Mouse (Mus musculus) heart, embryonic 12.5 days (tissue): Measurements from ENCODE around the gene Unc13b. TPM values are rescaled to one million over a fixed set of nuclear protein-coding genes. Genes with fewer than 3 reads are reported as not detected.

Experiments used
- ATAC-seq: fragments of 200-750 bp; cut with Nextera tagmentation; 2 replicates; pipeline ENCODE4 v1.8.0; 2017; ENCODE audit warnings: moderate TSS enrichment, moderate library complexity; ENCODE audit not compliant: insufficient number of reproducible peaks, low FRiP score
- H3K27ac ChIP-seq: fragments of 300-500 bp; sonication (generic); 2 replicates; pipeline ENCODE4 v1.5.1; 2016; ENCODE audit warnings: mild to moderate bottlenecking, moderate library complexity; ENCODE audit not compliant: poor library complexity, severe bottlenecking
- H3K27me3 ChIP-seq: fragments of 300-500 bp; sonication (generic); replicated peaks from 2 replicates; pipeline ENCODE4 v1.6.1; 2016; ENCODE audit warnings: mild to moderate bottlenecking, moderate library complexity
- H3K36me3 ChIP-seq: fragments of 300-500 bp; sonication (generic); 2 replicates; pipeline ENCODE4 v1.6.1; 2016; ENCODE audit warnings: mild to moderate bottlenecking, moderate library complexity
- H3K4me1 ChIP-seq: fragments of 300-500 bp; sonication (generic); replicated peaks from 2 replicates; pipeline ENCODE4 v1.6.1; 2016; ENCODE audit warnings: mild to moderate bottlenecking
- H3K4me2 ChIP-seq: fragments of 300-500 bp; sonication (generic); 2 replicates; pipeline ENCODE4 v1.6.1; 2016; ENCODE audit warnings: mild to moderate bottlenecking, moderate library complexity
- H3K4me3 ChIP-seq: fragments of 300-500 bp; sonication (generic); 2 replicates; pipeline ENCODE4 v1.5.1; 2016; ENCODE audit warnings: mild to moderate bottlenecking
- H3K9ac ChIP-seq: fragments of 300-500 bp; sonication (generic); 2 replicates; pipeline ENCODE4 v1.6.1; 2016; ENCODE audit warnings: mild to moderate bottlenecking, moderate library complexity
- H3K9me3 ChIP-seq: fragments of 300-500 bp; sonication (generic); replicated peaks from 2 replicates; pipeline ENCODE4 v1.6.1; 2016; ENCODE audit warnings: mild to moderate bottlenecking, moderate library complexity
- WGBS: fragments of 180-500 bp; shearing (Covaris S2); methylation state at CpG from one replicate; pipeline ENCODE4 v1.1.7; 2016; 5-methylcytosine and 5-hydroxymethylcytosine counted together
- polyA plus RNA-seq: library from polyadenylated mRNA; unstranded; fragments of >200 nt; fragmentation: Nextera tagmentation; extraction: Ambion mirVana; gene quantifications from 2 replicates; pipeline ENCODE4 v1.2.1, GENCODE M21; 2016

Gene Unc13b
- polyA plus RNA-seq, 1 experiment from 2014 or later, result 15.1 TPM

GRCm38 (mm10) chr4:43182474-43183168 lies 123.9 kb downstream of the Unc13b start:
- Histone ChIP-seq H3K27me3 (no peaks in the 10 kb centered on the region), H3K4me2 (no peak overlapping the region), H3K27ac (no peak overlapping the region), H3K9ac (no peak overlapping the region), H3K36me3 (peaks cover 9% of the 10 kb centered on the region; the same call in 1 of the 2 replicates), H3K9me3 (no peaks in the 10 kb centered on the region), H3K4me1 (no peaks in the 10 kb centered on the region), H3K4me3 (no peak overlapping the region)
- 88% methylated on average over 8 of the region's 8 CpGs for WGBS
- ATAC-seq, result no peak

- no peak overlapping the region for H3K4me2 ChIP-seq
- peaks cover 6% of the 10 kb centered on the region; the same call in 1 of the 2 replicates for H3K36me3 ChIP-seq
- H3K9ac ChIP-seq, result no peak overlapping the region
- no peaks in the 10 kb centered on the region for H3K9me3 ChIP-seq
- no peak overlapping the region for H3K4me3 ChIP-seq
- WGBS, result 59% methylated on average over 2 of the region's 2 CpGs
- no peak overlapping the region for H3K27ac ChIP-seq
- H3K4me1 ChIP-seq, result no peaks in the 10 kb centered on the region
- no peaks in the 10 kb centered on the region for H3K27me3 ChIP-seq
- no peak for ATAC-seq
These were observed 128.7 kb downstream of the Unc13b start for GRCm38 (mm10) chr4:43187439-43187838.

GRCm38 (mm10) chr4:43189381-43189780 lies 130.6 kb downstream of the Unc13b start:
- WGBS, result 78% methylated on average over 5 of the region's 5 CpGs
- no peaks in the 10 kb centered on the region for H3K4me1 ChIP-seq
- no peak for ATAC-seq
- H3K27me3 ChIP-seq, result no peaks in the 10 kb centered on the region
- H3K4me2 ChIP-seq, result no peak overlapping the region
- H3K36me3 ChIP-seq, result no peaks in the 10 kb centered on the region
- H3K9me3 ChIP-seq, result no peaks in the 10 kb centered on the region
- H3K27ac ChIP-seq, result no peak overlapping the region
- no peak overlapping the region for H3K9ac ChIP-seq
- H3K4me3 ChIP-seq, result no peak overlapping the region

GRCm38 (mm10) chr4:43204946-43205345 lies 146.2 kb downstream of the Unc13b start:
- no peak overlapping the region for H3K4me3 ChIP-seq
- peaks cover 13% of the 10 kb centered on the region for H3K4me1 ChIP-seq
- 89% methylated on average over 2 of the region's 2 CpGs for WGBS

GRCm38 (mm10) chr4:43205571-43205970 lies 146.8 kb downstream of the Unc13b start:
- Histone ChIP-seq H3K9ac (no peak overlapping the region), H3K27me3 (no peaks in the 10 kb centered on the region), H3K27ac (no peak overlapping the region), H3K4me3 (no peak overlapping the region), H3K4me1 (peaks cover 13% of the 10 kb centered on the region), H3K9me3 (peaks cover 5% of the 10 kb centered on the region; the same call in 1 of the 2 replicates), H3K4me2 (no peak overlapping the region), H3K36me3 (peaks cover 4% of the 10 kb centered on the region)
- no peak for ATAC-seq
- 72% methylated on average over 4 of the region's 4 CpGs for WGBS

More at GRCm38 (mm10) chr4:43204946-43205345, 146.2 kb downstream of the Unc13b start:
- Histone ChIP-seq H3K9ac (no peak overlapping the region), H3K4me2 (no peak overlapping the region), H3K27me3 (no peaks in the 10 kb centered on the region), H3K27ac (no peak overlapping the region), H3K9me3 (peaks cover 5% of the 10 kb centered on the region; the same call in 1 of the 2 replicates), H3K36me3 (peaks cover 4% of the 10 kb centered on the region)
- no peak for ATAC-seq

GRCm38 (mm10) chr4:43206989-43207388 lies 148.2 kb downstream of the Unc13b start:
- Histone ChIP-seq H3K9me3 (peaks cover under 1% of the 10 kb centered on the region; the same call in 1 of the 2 replicates), H3K4me2 (no peak overlapping the region), H3K36me3 (peaks cover under 1% of the 10 kb centered on the region; the same call in 1 of the 2 replicates), H3K4me1 (peaks cover 13% of the 10 kb centered on the region), H3K9ac (no peak overlapping the region), H3K4me3 (no peak overlapping the region), H3K27ac (no peak overlapping the region), H3K27me3 (no peaks in the 10 kb centered on the region)
- no peak for ATAC-seq
- 26% methylated on average over 5 of the region's 5 CpGs for WGBS

GRCm38 (mm10) chr4:43209081-43209579 lies 150.4 kb downstream of the Unc13b start:
- Histone ChIP-seq H3K9ac (peak overlapping the region; percentile 57), H3K36me3 (no peaks in the 10 kb centered on the region), H3K4me3 (peak overlapping the region; percentile 37), H3K4me1 (peaks cover 13% of the 10 kb centered on the region), H3K9me3 (no peaks in the 10 kb centered on the region), H3K27ac (peak overlapping the region; percentile 2; the same call in 1 of the 2 replicates), H3K27me3 (no peaks in the 10 kb centered on the region), H3K4me2 (peak overlapping the region; percentile 68)
- peak; percentile 74; the same call in 1 of the 2 replicates for ATAC-seq
- 7% methylated on average over 8 of the region's 8 CpGs for WGBS

GRCm38 (mm10) chr4:43209673-43210072 lies 150.9 kb downstream of the Unc13b start:
- WGBS, result 56% methylated on average over 6 of the region's 6 CpGs
- Histone ChIP-seq H3K36me3 (no peaks in the 10 kb centered on the region), H3K4me2 (peak overlapping the region; percentile 68), H3K27ac (peak overlapping the region; percentile 2; the same call in 1 of the 2 replicates), H3K27me3 (no peaks in the 10 kb centered on the region), H3K9me3 (no peaks in the 10 kb centered on the region), H3K4me3 (peak overlapping the region; percentile 37), H3K9ac (peak overlapping the region; percentile 57; the same call in 1 of the 2 replicates), H3K4me1 (peaks cover 13% of the 10 kb centered on the region)
- ATAC-seq, result no peak

- no peak overlapping the region for H3K4me2 ChIP-seq
- H3K4me3 ChIP-seq, result no peak overlapping the region
- no peaks in the 10 kb centered on the region for H3K36me3 ChIP-seq
- no peak overlapping the region for H3K27ac ChIP-seq
- H3K9ac ChIP-seq, result no peak overlapping the region
- ATAC-seq, result no peak
- WGBS, result 36% methylated on average over 3 of the region's 3 CpGs
- H3K4me1 ChIP-seq, result 0 out of 2 replicates have a peak, but pooled peaks cover 3% of the 10 kb centered on the region
- H3K9me3 ChIP-seq, result no peaks in the 10 kb centered on the region
- H3K27me3 ChIP-seq, result no peaks in the 10 kb centered on the region
These were observed 157.7 kb downstream of the Unc13b start for GRCm38 (mm10) chr4:43216491-43216890.

GRCm38 (mm10) chr4:43217997-43218396 lies 159.2 kb downstream of the Unc13b start:
- no peaks in the 10 kb centered on the region for H3K27me3 ChIP-seq
- ATAC-seq, result no peak
- 79% methylated on average over 1 of the region's 1 CpGs for WGBS
- no peak overlapping the region for H3K27ac ChIP-seq
- no peaks in the 10 kb centered on the region for H3K36me3 ChIP-seq
- no peak overlapping the region for H3K4me2 ChIP-seq
- no peak overlapping the region for H3K4me3 ChIP-seq
- 0 out of 2 replicates have a peak, but pooled peaks cover 3% of the 10 kb centered on the region for H3K4me1 ChIP-seq
- H3K9me3 ChIP-seq, result no peaks in the 10 kb centered on the region
- no peak overlapping the region for H3K9ac ChIP-seq

GRCm38 (mm10) chr4:43231821-43232220 lies 173.1 kb downstream of the Unc13b start:
- WGBS, result 71% methylated on average over 3 of the region's 3 CpGs
- ATAC-seq, result no peak
- H3K9ac ChIP-seq, result no peak overlapping the region
- no peaks in the 10 kb centered on the region for H3K4me1 ChIP-seq
- H3K27ac ChIP-seq, result no peak overlapping the region
- peaks cover 20% of the 10 kb centered on the region for H3K36me3 ChIP-seq
- no peak overlapping the region for H3K4me2 ChIP-seq
- no peaks in the 10 kb centered on the region for H3K27me3 ChIP-seq
- no peaks in the 10 kb centered on the region for H3K9me3 ChIP-seq
- H3K4me3 ChIP-seq, result no peak overlapping the region
